8 mouse cellular contexts compared by ENCODE assay signal in the genomic region with DNA sequence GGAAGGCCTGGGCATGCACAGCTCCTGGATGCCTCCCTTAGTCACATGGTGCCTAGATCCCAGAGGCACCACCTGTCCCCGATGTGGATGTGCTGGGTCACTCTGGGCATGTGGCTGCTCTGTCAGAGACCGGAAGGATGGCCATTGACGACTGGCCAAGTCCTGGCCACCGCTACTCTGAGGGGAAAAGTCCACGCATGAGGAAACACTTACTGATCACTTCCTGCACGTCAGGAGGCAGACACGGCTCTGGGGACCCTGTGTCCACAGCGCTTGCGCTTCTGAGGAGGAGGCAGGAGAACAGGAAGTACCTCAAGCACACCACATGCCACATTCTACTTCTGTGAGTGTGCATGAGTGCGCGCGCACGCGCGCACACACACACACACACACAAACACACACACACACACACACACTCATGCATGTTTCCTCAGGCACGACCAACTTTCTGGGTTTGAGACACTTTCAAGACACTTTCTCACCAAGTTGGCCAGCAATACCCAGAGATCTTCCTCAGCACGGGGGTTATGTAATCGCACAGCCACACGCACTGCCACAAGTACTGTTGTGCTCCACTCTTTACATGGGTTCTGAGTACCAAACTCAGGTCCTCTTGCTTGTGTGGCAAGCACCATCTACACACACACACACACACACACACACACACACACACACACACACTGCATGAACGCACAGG.
DNase-seq lines count a peak whose midpoint lies in the region; ATAC-seq lines count a peak whose summit lies in the region.

No protein-coding gene starts in this region.

- H3K9ac ChIP-seq in liver, embryonic 16.5 days (ENCODE audit: low read depth, low read length): no peak overlapping the region
- H3K9ac ChIP-seq in midbrain, embryonic 16.5 days (ENCODE audit: low read depth, low read length): no peak overlapping the region

- WGBS in liver, embryonic 16.5 days (ENCODE audit: insufficient replicate concordance): 39% methylated on average over 20 of the region's 20 CpGs
- 76% methylated on average over 20 of the region's 20 CpGs for WGBS in midbrain, embryonic 16.5 days

- peak; percentile 33 for ATAC-seq in liver, embryonic 16.5 days (ENCODE audit: low read depth)
- no peak for ATAC-seq in midbrain, embryonic 16.5 days

- DNase-seq in adrenal gland, adult 8-10 months: peak; percentile 77
- DNase-seq in adrenal gland, postnatal 4 days (ENCODE audit: low spot score in 2 of 2): no peak
- peak; percentile 70 for DNase-seq in adrenal gland, postnatal 14 days
- DNase-seq in heart, postnatal 25 days (ENCODE audit: low spot score): peak; percentile 58
- peak; percentile 80 to 81 for DNase-seq in spleen, postnatal 36 days (ENCODE audit: low spot score in 2 of 2)
- no peak for DNase-seq in ovary, postnatal 14 days (ENCODE audit: low spot score)

- intact Hi-C loops in heart, postnatal 25 days (cut with DNase I): loop anchor here (5.0 kb wide), 1 partner anchor 117 kb away; no protein-coding TSS in a partner anchor

- H3K27me3 ChIP-seq in liver, embryonic 16.5 days (ENCODE audit: control insufficient read depth, insufficient read depth, low read depth, low read length): no peaks in the 10 kb centered on the region
- no peaks in the 10 kb centered on the region for H3K27me3 ChIP-seq in midbrain, embryonic 16.5 days (ENCODE audit: control insufficient read depth, insufficient read depth, low read depth, low read length)

- peaks cover 15% of the 10 kb centered on the region for H3K4me1 ChIP-seq in liver, embryonic 16.5 days (ENCODE audit: control insufficient read depth, low read depth, low read length)
- peaks cover 12% of the 10 kb centered on the region for H3K4me1 ChIP-seq in midbrain, embryonic 16.5 days (ENCODE audit: control insufficient read depth, insufficient read depth, low read length)

- H3K4me2 ChIP-seq in liver, embryonic 16.5 days (ENCODE audit: low read depth, low read length): 0 out of 2 replicates have a peak overlapping the region, but pooled peaks have one; percentile 8
- no peak overlapping the region for H3K4me2 ChIP-seq in midbrain, embryonic 16.5 days (ENCODE audit: low read length)

- H3K4me3 ChIP-seq in liver, embryonic 16.5 days (ENCODE audit: low read depth, low read length): no peak overlapping the region
- no peak overlapping the region for H3K4me3 ChIP-seq in midbrain, embryonic 16.5 days (ENCODE audit: low read depth, low read length)

- no peaks in the 10 kb centered on the region for H3K9me3 ChIP-seq in liver, embryonic 16.5 days (replicated peaks; ENCODE audit: control insufficient read depth, low read length)
- H3K9me3 ChIP-seq in midbrain, embryonic 16.5 days (replicated peaks; ENCODE audit: control insufficient read depth, low read length, poor library complexity, severe bottlenecking): no peaks in the 10 kb centered on the region

- H3K27ac ChIP-seq in liver, embryonic 16.5 days (ENCODE audit: low read length): peak overlapping the region; percentile 59
- no peak overlapping the region for H3K27ac ChIP-seq in midbrain, embryonic 16.5 days (ENCODE audit: low read length)

- no peaks in the 10 kb centered on the region for H3K36me3 ChIP-seq in liver, embryonic 16.5 days (ENCODE audit: control insufficient read depth, insufficient read depth)
- no peaks in the 10 kb centered on the region for H3K36me3 ChIP-seq in midbrain, embryonic 16.5 days (ENCODE audit: control insufficient read depth, insufficient read depth, low read length)

Comparison
In these comparisons a context has a peak if more than half of its experiments do, and no peak if none do; other contexts are left out.
1. DNase-seq: peak in adrenal gland, adult 8-10 months (single experiment), adrenal gland, postnatal 14 days (single experiment), heart, postnatal 25 days (single experiment) and spleen, postnatal 36 days (2 of 2); none in adrenal gland, postnatal 4 days (0 of 2) and ovary, postnatal 14 days (single experiment).